ENCODE assay signal across 10 mouse cellular contexts in the genomic region with DNA sequence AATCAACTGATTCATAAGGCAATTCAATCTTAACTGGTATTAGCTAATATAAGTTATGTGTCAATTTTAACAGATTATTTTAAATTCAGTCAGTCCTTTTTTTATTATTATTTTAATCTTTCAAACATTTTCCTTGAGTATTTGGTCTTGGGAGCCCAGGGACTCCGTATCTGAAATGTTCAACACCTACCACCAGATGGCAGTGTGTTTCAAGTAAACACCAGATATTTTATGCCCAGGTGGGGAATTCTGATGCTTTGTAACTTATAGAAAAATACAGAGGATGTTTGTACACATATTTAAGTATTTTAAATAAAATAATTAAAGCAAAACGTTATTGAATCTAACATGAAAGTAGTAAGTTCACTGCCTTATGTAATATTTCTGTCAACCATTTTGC.
DNase-seq lines count a peak whose midpoint lies in the region; ATAC-seq and TF ChIP-seq lines count a peak whose summit lies in the region.
"Had no signal": no experiment of that assay in that cellular context is flagged by ENCODE, and none has a peak within 500 bp of the region (broad histone marks: within the 10 kb centered on the region; RNA-seq: fewer than 3 reads in every experiment).

No protein-coding gene starts in this region.

- H3K36me3 ChIP-seq in heart, postnatal 0 days (replicated peaks; ENCODE audit: control insufficient read depth, insufficient read depth, low read length): no peaks in the 10 kb centered on the region
- no peaks in the 10 kb centered on the region for H3K36me3 ChIP-seq in neural tube, embryonic 11.5 days (ENCODE audit: control insufficient read depth, insufficient read depth, low read length)
- no peaks in the 10 kb centered on the region for H3K36me3 ChIP-seq in neural tube, embryonic 15.5 days
- H3K36me3 ChIP-seq: embryonic facial prominence, embryonic 12.5 days; limb, embryonic 12.5 days had no signal

- H3K4me1 ChIP-seq in heart, postnatal 0 days (ENCODE audit: control insufficient read depth, insufficient read depth): no peaks in the 10 kb centered on the region
- H3K4me1 ChIP-seq in neural tube, embryonic 11.5 days (ENCODE audit: control insufficient read depth, insufficient read depth, low read length): no peaks in the 10 kb centered on the region
- no peaks in the 10 kb centered on the region for H3K4me1 ChIP-seq in neural tube, embryonic 15.5 days
- H3K4me1 ChIP-seq in cortical plate, adult 2 months (ENCODE audit: control insufficient read depth, insufficient read depth, low read length): no peaks in the 10 kb centered on the region
- H3K4me1 ChIP-seq: embryonic facial prominence, embryonic 12.5 days; limb, embryonic 12.5 days had no signal

- H3K9me3 ChIP-seq in heart, postnatal 0 days (replicated peaks; ENCODE audit: control insufficient read depth, low read length): no peaks in the 10 kb centered on the region
- H3K9me3 ChIP-seq in neural tube, embryonic 11.5 days (ENCODE audit: control insufficient read depth, low read length): no peaks in the 10 kb centered on the region
- no peaks in the 10 kb centered on the region for H3K9me3 ChIP-seq in neural tube, embryonic 15.5 days (replicated peaks)
- H3K9me3 ChIP-seq: embryonic facial prominence, embryonic 12.5 days; limb, embryonic 12.5 days had no signal

- TF ChIP-seq CTCF in heart, postnatal 0 days (IDR thresholded peaks at IDR 0.05; ENCODE audit: low read depth): peak; percentile 61
- TF ChIP-seq CTCF in cortical plate, adult 2 months (IDR thresholded peaks at IDR 0.05; ENCODE audit: extremely low read depth, insufficient read depth, low read length): peak; percentile 23; the same call in 1 of the 2 replicates

- TF ChIP-seq POLR2A in cortical plate, adult 2 months (IDR thresholded peaks at IDR 0.05; ENCODE audit: extremely low read depth, insufficient read depth, low read length): no peak

- H3K9ac ChIP-seq in heart, postnatal 0 days (replicated peaks; ENCODE audit: low read depth, low read length): no peak overlapping the region
- H3K9ac ChIP-seq in neural tube, embryonic 11.5 days (ENCODE audit: low read length): no peak overlapping the region
- H3K9ac ChIP-seq in neural tube, embryonic 15.5 days (replicated peaks): no peak overlapping the region
- H3K9ac ChIP-seq: embryonic facial prominence, embryonic 12.5 days; limb, embryonic 12.5 days had no signal

- WGBS in heart, postnatal 0 days: 15% methylated on average over 2 of the region's 2 CpGs
- 10% methylated on average over 2 of the region's 2 CpGs for WGBS in neural tube, embryonic 11.5 days
- WGBS in neural tube, embryonic 15.5 days: 14% methylated on average over 2 of the region's 2 CpGs

- no peak overlapping the region for H3K4me3 ChIP-seq in heart, postnatal 0 days (ENCODE audit: low read depth, low read length)
- H3K4me3 ChIP-seq in neural tube, embryonic 11.5 days (ENCODE audit: low read depth, low read length): no peak overlapping the region
- H3K4me3 ChIP-seq in neural tube, embryonic 15.5 days (replicated peaks): no peak overlapping the region
- no peak overlapping the region for H3K4me3 ChIP-seq in cortical plate, adult 2 months (ENCODE audit: insufficient read depth, low read length)
- H3K4me3 ChIP-seq: embryonic facial prominence, embryonic 12.5 days; limb, embryonic 12.5 days had no signal

- no peak for ATAC-seq in heart, postnatal 0 days (ENCODE audit: insufficient read depth, low read depth)
- peak; percentile 55; the same call in 1 of the 2 replicates for ATAC-seq in neural tube, embryonic 11.5 days (ENCODE audit: insufficient read depth, low FRiP score, low TSS enrichment)
- no peak for ATAC-seq in neural tube, embryonic 15.5 days (ENCODE audit: low FRiP score)

- no peaks in the 10 kb centered on the region for H3K27me3 ChIP-seq in heart, postnatal 0 days (ENCODE audit: control insufficient read depth, insufficient read depth, low read length)
- no peaks in the 10 kb centered on the region for H3K27me3 ChIP-seq in neural tube, embryonic 11.5 days (ENCODE audit: control insufficient read depth, insufficient read depth, low read length)
- H3K27me3 ChIP-seq in neural tube, embryonic 15.5 days (replicated peaks): no peaks in the 10 kb centered on the region
- H3K27me3 ChIP-seq: embryonic facial prominence, embryonic 12.5 days; limb, embryonic 12.5 days had no signal

- no peak for TF ChIP-seq EP300 in heart, postnatal 0 days (IDR thresholded peaks at IDR 0.05; ENCODE audit: low read depth)

- no peak overlapping the region for H3K27ac ChIP-seq in heart, postnatal 0 days (ENCODE audit: low read depth)
- H3K27ac ChIP-seq in neural tube, embryonic 11.5 days (ENCODE audit: low read depth, low read length): no peak overlapping the region
- no peak overlapping the region for H3K27ac ChIP-seq in neural tube, embryonic 15.5 days (replicated peaks)
- H3K27ac ChIP-seq in cortical plate, adult 2 months (ENCODE audit: insufficient read depth, low read length): no peak overlapping the region
- H3K27ac ChIP-seq: embryonic facial prominence, embryonic 12.5 days; limb, embryonic 12.5 days had no signal

- H3K4me2 ChIP-seq in heart, postnatal 0 days (ENCODE audit: low read depth, low read length): no peak overlapping the region
- no peak overlapping the region for H3K4me2 ChIP-seq in neural tube, embryonic 11.5 days (ENCODE audit: low read depth)
- no peak overlapping the region for H3K4me2 ChIP-seq in neural tube, embryonic 15.5 days
- H3K4me2 ChIP-seq: embryonic facial prominence, embryonic 12.5 days; limb, embryonic 12.5 days had no signal

- peak; percentile 31 for DNase-seq in heart, postnatal 0 days (ENCODE audit: low spot score)
- DNase-seq in heart, adult 11 months: no peak
- DNase-seq in neural tube, embryonic 11.5 days (ENCODE audit: low spot score): peak; percentile 27
- peak; percentile 59 for DNase-seq in retina, postnatal 1 day
- no peak for DNase-seq in urinary bladder, adult 2 months (ENCODE audit: low spot score)
- no peak for DNase-seq in cerebellum, postnatal 4 days (ENCODE audit: low spot score in 2 of 2)

Comparison
In these comparisons a context has a peak if more than half of its experiments do, and no peak if none do; other contexts are left out.
1. DNase-seq: peak in heart, postnatal 0 days (single experiment), neural tube, embryonic 11.5 days (single experiment) and retina, postnatal 1 day (single experiment); none in heart, adult 11 months (single experiment), urinary bladder, adult 2 months (single experiment) and cerebellum, postnatal 4 days (0 of 2).